Mouse (Mus musculus) gastrocnemius, adult 2 months (tissue): ENCODE results near the gene Swap70. TPM values are rescaled to one million over a fixed set of nuclear protein-coding genes. Genes with fewer than 3 reads are reported as not detected.

ENCODE experiments used
- DNase-seq: peaks from one replicate; pipeline ENCODE4 v3.0.0; 2022
- H3K27ac ChIP-seq: fragments of 200-600 bp; 2 replicates; pipeline ENCODE4 v1.8.1; 2022; ENCODE audit warnings: mild to moderate bottlenecking
- H3K4me3 ChIP-seq: fragments of 200-600 bp; 2 replicates; pipeline ENCODE4 v1.8.1; 2022; ENCODE audit warnings: mild to moderate bottlenecking, moderate library complexity
- CTCF ChIP-seq: fragments of 200-600 bp; IDR thresholded peaks from 2 replicates; pipeline ENCODE4 v1.8.1; 2022; ENCODE audit warnings: antibody characterized with exemption, mild to moderate bottlenecking, moderate library complexity
- intact Hi-C: fragments of 180-260 bp; cut with DNase I; formaldehyde crosslinking; loops from one replicate; pipeline ENCODE4 v1.15.1; 2025
- total RNA-seq, 2 experiments: library from RNA; stranded (reverse); gene quantifications; 2 replicates each; pipeline ENCODE4 v1.2.3; 2021

Swap70 gene
- total RNA-seq, 2 experiments from 2014 or later: 4.8 to 7.2 TPM

DNA sequence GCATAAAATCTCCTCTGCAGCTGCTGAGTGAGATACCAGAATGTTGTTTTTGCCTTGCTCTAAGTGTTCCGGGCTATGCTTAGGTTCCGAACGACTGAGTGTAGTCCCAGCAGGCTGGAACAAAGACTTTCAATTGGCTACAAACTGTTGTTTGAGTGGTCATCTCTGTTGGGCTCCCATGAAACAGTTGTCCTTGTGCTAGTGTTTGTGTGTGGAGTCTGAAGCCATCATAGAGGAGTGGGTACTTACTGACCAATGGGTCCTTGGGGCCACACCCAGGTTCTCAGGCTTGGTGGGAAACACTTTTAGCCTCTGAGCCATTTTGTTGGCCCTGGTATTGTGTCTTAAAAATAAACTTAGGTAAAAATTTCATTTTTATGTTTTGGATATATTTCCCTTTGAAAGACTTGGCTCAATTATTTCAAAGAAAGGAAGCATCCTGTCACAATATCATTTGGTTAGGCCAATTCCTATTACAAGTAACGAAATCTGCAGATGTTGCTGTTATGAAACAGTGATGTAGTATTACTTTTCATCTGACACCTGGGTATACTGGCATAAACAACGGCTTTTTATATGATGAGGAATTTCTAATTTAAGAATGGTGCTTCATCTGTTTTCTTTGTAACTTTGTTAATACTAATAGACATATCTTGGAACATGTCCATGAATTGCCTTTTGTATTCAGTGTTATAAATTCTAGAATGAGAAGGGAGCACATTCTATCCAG lies 104.0 kb downstream of the Swap70 start:
- DNase-seq: no peak
- no peak for TF ChIP-seq CTCF
- intact Hi-C loops: no loop called here
- Histone ChIP-seq H3K27ac (peak overlapping the region; percentile 76), H3K4me3 (no peak overlapping the region)

Other genes starting within 250 kb of the Swap70 start
- 10 to 100 TPM; 25.4 to 27.0 TPM for gene Tmem41b, start 234.8 kb upstream of the Swap70 start, total RNA-seq
- 100 to 1,000 TPM in 1 of 2 experiments, 10 to 100 TPM in 1; 96.4 to 101 TPM for gene Ipo7, start 203.4 kb upstream of the Swap70 start, total RNA-seq
- 1 to 10 TPM; 9.4 to 9.8 TPM for gene Zfp143, start 160.5 kb upstream of the Swap70 start, total RNA-seq
- 1 to 10 TPM in 1 of 2 experiments, under 1 TPM in 1; 0.97 to 3.6 TPM for gene Wee1, start 99.7 kb upstream of the Swap70 start, total RNA-seq